Mouse (Mus musculus) spleen, adult 2 months (tissue): Measurements from ENCODE around the gene Sp4.

Experiments
- CTCF ChIP-seq: fragments of 200-500 bp; IDR thresholded peaks from 2 replicates; pipeline ENCODE4 v1.5.1; 2011; ENCODE audit warnings: mild to moderate bottlenecking, inconsistent platforms; ENCODE audit not compliant: insufficient read depth, insufficient read length, insufficient replicate concordance; ENCODE audit errors: extremely low read depth
- POLR2A ChIP-seq: fragments of 200-500 bp; IDR thresholded peaks from 2 replicates; pipeline ENCODE4 v1.6.1; 2011; ENCODE audit warnings: low read depth, low read length, inconsistent platforms

GRCm38 (mm10) chr12:118328739-118329249 lies 27.6 kb upstream of the Sp4 start:
- TF ChIP-seq CTCF: no peak
- TF ChIP-seq POLR2A: no peak
